Mouse (Mus musculus) stomach, embryonic 16.5 days (tissue): ENCODE data around the gene Ice1. TPM values are rescaled to one million over a fixed set of nuclear protein-coding genes. Genes with fewer than 3 reads are reported as not detected.

Experiments
- ATAC-seq: fragments of 200-750 bp; cut with Nextera tagmentation; 2 replicates; pipeline ENCODE4 v1.8.0; 2017; ENCODE audit warnings: moderate number of reproducible peaks, moderate TSS enrichment; ENCODE audit not compliant: insufficient read depth, low FRiP score
- H3K27ac ChIP-seq: fragments of 300-500 bp; sonication (generic); 2 replicates; pipeline ENCODE4 v1.5.1; 2014; ENCODE audit warnings: low read length
- H3K27me3 ChIP-seq: fragments of 300-500 bp; sonication (generic); 2 replicates; pipeline ENCODE4 v1.6.1; 2014; ENCODE audit warnings: low read length, control low read depth, mixed read lengths; ENCODE audit not compliant: control insufficient read depth, insufficient read depth
- H3K36me3 ChIP-seq: fragments of 300-500 bp; sonication (generic); 2 replicates; pipeline ENCODE4 v1.6.1; 2014; ENCODE audit warnings: low read length; ENCODE audit not compliant: control insufficient read depth, insufficient read depth
- H3K4me1 ChIP-seq: fragments of 300-500 bp; sonication (generic); 2 replicates; pipeline ENCODE4 v1.6.1; 2014; ENCODE audit warnings: low read length, control low read depth, mixed read lengths; ENCODE audit not compliant: control insufficient read depth, insufficient read depth
- H3K4me2 ChIP-seq: fragments of 300-500 bp; sonication (generic); 2 replicates; pipeline ENCODE4 v1.6.1; 2014; ENCODE audit warnings: low read depth, low read length, mixed read lengths
- H3K4me3 ChIP-seq: fragments of 300-500 bp; sonication (generic); replicated peaks from 2 replicates; pipeline ENCODE4 v1.5.1; 2014; ENCODE audit warnings: mild to moderate bottlenecking, low read length
- H3K9ac ChIP-seq: fragments of 300-500 bp; sonication (generic); 2 replicates; pipeline ENCODE4 v1.6.1; 2014; ENCODE audit warnings: low read length
- H3K9me3 ChIP-seq: fragments of 300-500 bp; sonication (generic); replicated peaks from 2 replicates; pipeline ENCODE4 v1.6.1; 2016; ENCODE audit warnings: low read length, control low read depth; ENCODE audit not compliant: control insufficient read depth
- WGBS: fragments of 180-500 bp; shearing (Covaris S2); extraction: QIAGEN DNeasy Blood & Tissue Kit; methylation state at CpG from one replicate; pipeline ENCODE4 v1.1.7; 2014; 5-methylcytosine and 5-hydroxymethylcytosine counted together
- polyA plus RNA-seq: library from polyadenylated mRNA; unstranded; fragments of >200 nt; fragmentation: Nextera tagmentation; extraction: Ambion mirVana; gene quantifications from 2 replicates; pipeline ENCODE4 v1.2.1, GENCODE M21; 2015

Ice1 gene
- polyA plus RNA-seq, 1 experiment from 2014 or later: 15.8 TPM

DNA sequence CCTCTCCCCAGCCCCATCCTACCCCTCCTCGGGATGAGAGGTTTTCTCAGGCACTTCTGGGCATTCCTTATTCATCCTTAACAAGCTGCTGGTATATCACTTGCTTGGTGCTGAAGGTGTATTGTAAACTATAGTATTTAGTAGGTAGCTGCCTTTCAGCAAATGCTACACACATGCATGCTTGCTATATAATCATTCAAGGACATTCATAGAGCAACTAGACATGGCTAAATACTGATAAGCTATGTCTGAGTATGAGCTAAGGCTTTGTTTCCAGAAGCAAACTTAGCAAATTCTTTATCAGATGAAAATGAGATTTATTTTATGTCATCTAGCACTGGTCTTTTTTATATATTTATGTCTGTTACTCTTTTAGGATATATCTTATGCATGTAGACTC, 11.8 kb downstream of the Ice1 start:
- Histone ChIP-seq H3K4me1 (no peaks in the 10 kb centered on the region), H3K4me2 (no peak overlapping the region), H3K4me3 (no peak overlapping the region), H3K9me3 (no peaks in the 10 kb centered on the region), H3K36me3 (no peaks in the 10 kb centered on the region), H3K9ac (no peak overlapping the region), H3K27me3 (no peaks in the 10 kb centered on the region), H3K27ac (no peak overlapping the region)
- 79% methylated on average over 1 of the region's 1 CpGs for WGBS
- ATAC-seq: no peak

DNA sequence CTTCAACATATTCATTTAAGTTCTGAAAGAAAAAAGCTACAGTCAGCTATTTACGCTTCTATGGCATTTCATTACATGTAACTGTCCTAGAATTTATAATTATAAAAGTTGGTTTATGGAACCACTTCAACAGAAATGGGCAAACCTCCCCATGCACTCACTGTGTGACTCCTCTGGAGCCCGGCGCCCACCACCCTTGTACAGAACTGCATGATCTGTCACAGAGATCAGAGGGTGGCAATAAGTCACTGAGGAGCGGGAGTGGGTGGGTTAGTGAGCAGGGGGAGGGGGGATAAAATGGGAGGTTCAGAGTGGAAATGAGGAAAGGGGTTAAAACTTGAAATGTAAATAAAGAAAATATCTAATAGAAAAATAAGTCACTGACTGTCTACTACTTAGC, 13.0 kb downstream of the Ice1 start:
- Histone ChIP-seq H3K9me3 (no peaks in the 10 kb centered on the region), H3K4me1 (no peaks in the 10 kb centered on the region), H3K27ac (no peak overlapping the region), H3K9ac (no peak overlapping the region), H3K27me3 (no peaks in the 10 kb centered on the region), H3K4me2 (no peak overlapping the region), H3K4me3 (no peak overlapping the region), H3K36me3 (no peaks in the 10 kb centered on the region)
- WGBS: 82% methylated on average over 4 of the region's 4 CpGs
- no peak for ATAC-seq

DNA sequence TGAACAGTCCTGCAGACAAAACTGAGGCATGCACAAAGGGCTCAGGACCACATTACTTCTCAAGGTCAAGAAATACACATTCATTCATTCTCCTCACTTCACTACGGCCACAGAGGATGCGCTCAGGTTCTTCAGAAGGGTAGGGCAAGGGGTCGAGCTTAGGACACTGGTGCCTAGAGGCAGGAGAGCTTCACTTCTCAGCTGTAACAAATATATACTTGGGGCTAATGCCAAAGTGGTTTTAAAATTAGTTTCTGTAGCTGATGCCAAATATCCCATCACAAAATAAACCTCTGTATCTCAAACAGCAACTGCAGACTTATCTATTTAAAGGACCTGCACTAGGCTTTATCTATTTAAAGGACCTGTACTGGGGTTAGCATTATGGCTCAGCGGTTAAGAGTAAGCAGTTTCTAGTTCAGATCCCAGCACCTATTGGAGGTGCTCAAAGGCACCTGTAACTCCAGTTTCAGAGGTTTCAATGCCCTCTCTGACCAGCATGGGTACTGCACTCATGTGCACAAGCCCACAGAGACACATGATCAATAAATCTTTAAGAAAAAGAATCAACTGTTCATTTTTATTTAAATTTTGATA, 14.9 kb downstream of the Ice1 start:
- 92% methylated on average over 4 of the region's 4 CpGs for WGBS
- Histone ChIP-seq H3K4me3 (no peak overlapping the region), H3K27ac (no peak overlapping the region), H3K4me1 (no peaks in the 10 kb centered on the region), H3K9ac (no peak overlapping the region), H3K27me3 (no peaks in the 10 kb centered on the region), H3K4me2 (no peak overlapping the region), H3K9me3 (no peaks in the 10 kb centered on the region), H3K36me3 (0 out of 2 replicates have a peak, but pooled peaks cover 3% of the 10 kb centered on the region)
- no peak for ATAC-seq

DNA sequence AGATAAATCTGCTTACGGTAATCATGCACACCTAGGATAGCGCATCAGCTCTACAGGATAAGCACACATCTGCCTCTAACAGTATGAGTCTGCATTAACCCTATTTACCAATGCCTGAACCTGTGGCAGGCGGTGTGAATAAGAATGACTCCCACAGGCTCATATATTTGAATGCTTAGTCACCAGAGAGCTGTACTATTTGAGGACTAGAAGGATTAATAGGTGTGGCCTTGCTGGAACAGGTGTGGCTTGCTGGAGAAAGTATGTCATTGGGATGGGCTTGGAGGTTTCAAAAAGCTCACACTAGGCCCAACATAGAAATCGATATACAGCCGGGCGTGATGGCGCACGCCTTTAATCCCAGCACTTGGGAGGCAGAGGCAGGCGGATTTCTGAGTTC, 15.9 kb downstream of the Ice1 start:
- Histone ChIP-seq H3K4me3 (no peak overlapping the region), H3K9ac (no peak overlapping the region), H3K36me3 (0 out of 2 replicates have a peak, but pooled peaks cover 3% of the 10 kb centered on the region), H3K27me3 (no peaks in the 10 kb centered on the region), H3K4me2 (no peak overlapping the region), H3K4me1 (no peaks in the 10 kb centered on the region), H3K9me3 (no peaks in the 10 kb centered on the region), H3K27ac (no peak overlapping the region)
- ATAC-seq: no peak
- WGBS: 92% methylated on average over 9 of the region's 9 CpGs

DNA sequence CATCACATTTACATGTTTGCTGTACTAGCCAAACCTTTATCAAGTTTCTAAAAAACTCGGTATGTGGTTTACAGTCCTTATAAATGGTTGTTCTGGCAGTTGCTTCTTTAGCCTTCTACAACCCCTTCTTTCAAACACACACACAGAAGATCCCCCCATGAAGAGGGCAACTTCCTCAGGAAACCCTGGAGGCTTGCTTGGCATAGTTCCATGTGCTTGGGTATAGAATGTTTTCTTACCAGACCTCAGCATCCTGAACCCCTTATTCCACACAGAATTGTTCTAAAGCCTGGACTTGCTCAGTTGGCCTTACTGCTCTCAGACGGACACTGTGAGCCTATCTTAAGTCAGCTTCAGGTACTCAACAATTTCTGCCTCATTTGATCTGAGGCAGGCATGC, 24.6 kb downstream of the Ice1 start:
- H3K36me3 ChIP-seq: peaks cover 14% of the 10 kb centered on the region
- no peak for ATAC-seq
- no peaks in the 10 kb centered on the region for H3K9me3 ChIP-seq
- no peaks in the 10 kb centered on the region for H3K4me1 ChIP-seq
- no peak overlapping the region for H3K9ac ChIP-seq
- no peak overlapping the region for H3K27ac ChIP-seq
- H3K4me2 ChIP-seq: no peak overlapping the region
- H3K4me3 ChIP-seq: no peak overlapping the region
- 83% methylated on average over 2 of the region's 2 CpGs for WGBS
- H3K27me3 ChIP-seq: no peaks in the 10 kb centered on the region

DNA sequence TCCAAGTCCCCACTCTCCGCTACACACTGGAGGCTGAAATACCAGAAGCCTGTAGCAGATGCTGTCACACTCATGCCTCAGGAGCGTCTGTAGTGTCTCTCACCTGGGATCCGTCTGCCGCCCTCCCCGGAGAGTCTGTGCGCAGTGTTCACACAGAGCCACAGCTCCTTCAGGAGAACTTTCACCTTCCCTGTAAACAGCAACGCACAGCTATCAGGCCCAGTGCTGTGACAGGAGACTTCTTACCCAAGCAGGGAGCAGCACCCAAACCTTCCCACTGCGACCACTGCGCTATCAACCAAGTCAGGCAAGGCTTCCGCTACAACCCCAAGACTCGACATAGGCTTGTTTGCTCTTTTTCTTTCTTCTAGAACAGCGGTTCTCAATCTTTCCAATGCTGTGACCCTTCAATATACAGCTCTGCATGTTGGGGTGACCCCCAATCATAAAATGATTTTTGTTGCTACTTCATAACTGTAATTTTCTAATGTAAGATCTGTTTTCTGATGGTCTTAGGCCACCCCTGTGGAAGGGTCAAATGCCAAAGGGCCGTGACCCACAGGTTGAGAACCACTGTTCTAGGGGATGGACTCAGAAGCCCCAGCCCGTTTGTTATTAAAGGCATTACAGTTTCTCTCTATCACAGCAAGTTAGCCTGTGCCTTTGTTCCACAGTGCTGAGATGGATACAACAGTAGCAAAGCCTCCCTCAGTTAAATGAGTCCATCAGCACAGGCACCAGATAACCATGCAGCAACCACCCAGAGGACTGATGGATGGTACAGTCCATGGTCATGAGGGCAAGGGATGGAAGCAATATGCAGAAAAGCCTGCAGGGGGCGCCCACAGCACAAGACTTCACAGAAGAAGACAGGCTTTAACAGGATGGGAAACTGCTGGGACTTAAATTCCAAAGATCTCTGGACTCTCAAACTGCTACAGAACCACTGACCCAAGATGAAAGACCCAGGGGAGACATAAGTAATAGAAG, 26.7 kb downstream of the Ice1 start:
- ATAC-seq: no peak
- peaks cover 10% of the 10 kb centered on the region for H3K36me3 ChIP-seq
- no peaks in the 10 kb centered on the region for H3K4me1 ChIP-seq
- no peak overlapping the region for H3K9ac ChIP-seq
- no peak overlapping the region for H3K4me2 ChIP-seq
- 86% methylated on average over 15 of the region's 15 CpGs for WGBS
- H3K27ac ChIP-seq: no peak overlapping the region
- no peaks in the 10 kb centered on the region for H3K9me3 ChIP-seq
- H3K27me3 ChIP-seq: no peaks in the 10 kb centered on the region
- no peak overlapping the region for H3K4me3 ChIP-seq

DNA sequence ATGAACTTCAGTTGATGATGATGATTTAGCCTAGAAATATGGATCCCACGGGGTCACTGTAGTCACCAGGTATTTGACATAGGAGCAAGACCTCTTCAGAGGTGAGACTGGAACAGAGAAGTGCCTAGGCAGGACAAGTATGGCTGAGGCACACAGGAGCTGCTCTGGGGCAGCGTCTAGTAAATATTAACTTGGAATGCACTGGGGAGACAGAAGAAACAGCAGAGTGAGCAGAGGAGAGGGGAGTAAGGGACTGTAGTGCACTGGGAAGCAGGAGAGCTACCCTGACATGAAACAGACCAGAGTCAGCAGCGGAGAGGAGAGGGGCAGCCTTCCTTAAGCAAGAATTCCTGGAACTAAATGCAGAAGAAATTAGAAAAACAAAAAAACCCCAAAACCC, 27.8 kb downstream of the Ice1 start:
- Histone ChIP-seq H3K9ac (no peak overlapping the region), H3K36me3 (peaks cover 7% of the 10 kb centered on the region), H3K4me1 (no peaks in the 10 kb centered on the region), H3K9me3 (no peaks in the 10 kb centered on the region), H3K27ac (no peak overlapping the region), H3K4me2 (no peak overlapping the region), H3K27me3 (no peaks in the 10 kb centered on the region), H3K4me3 (no peak overlapping the region)
- no peak for ATAC-seq
- WGBS: 86% methylated on average over 3 of the region's 3 CpGs

DNA sequence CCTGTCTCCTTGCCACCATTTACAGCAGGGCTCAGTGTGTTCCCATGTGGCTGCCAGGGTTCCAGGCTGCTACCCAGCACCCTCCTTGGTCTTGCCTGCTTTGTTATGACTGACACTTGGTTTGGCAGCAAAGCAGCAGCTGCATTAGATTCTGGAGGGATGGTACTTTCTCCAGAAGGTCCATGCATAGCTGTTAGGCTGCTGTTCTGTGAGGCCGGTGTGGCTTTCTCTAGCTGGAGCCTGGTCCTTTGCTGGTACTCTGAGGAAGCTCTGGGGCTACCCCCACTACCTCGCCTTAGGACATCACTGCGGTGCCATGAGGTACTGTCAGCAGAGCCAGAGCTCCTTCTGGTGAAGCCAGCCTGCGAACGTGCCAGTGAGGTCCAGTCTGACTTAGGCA, 32.1 kb downstream of the Ice1 start:
- no peak for ATAC-seq
- no peaks in the 10 kb centered on the region for H3K9me3 ChIP-seq
- no peaks in the 10 kb centered on the region for H3K27me3 ChIP-seq
- peaks cover 20% of the 10 kb centered on the region for H3K36me3 ChIP-seq
- no peak overlapping the region for H3K27ac ChIP-seq
- no peak overlapping the region for H3K4me3 ChIP-seq
- WGBS: 97% methylated on average over 5 of the region's 5 CpGs
- H3K4me1 ChIP-seq: no peaks in the 10 kb centered on the region
- no peak overlapping the region for H3K4me2 ChIP-seq
- no peak overlapping the region for H3K9ac ChIP-seq

DNA sequence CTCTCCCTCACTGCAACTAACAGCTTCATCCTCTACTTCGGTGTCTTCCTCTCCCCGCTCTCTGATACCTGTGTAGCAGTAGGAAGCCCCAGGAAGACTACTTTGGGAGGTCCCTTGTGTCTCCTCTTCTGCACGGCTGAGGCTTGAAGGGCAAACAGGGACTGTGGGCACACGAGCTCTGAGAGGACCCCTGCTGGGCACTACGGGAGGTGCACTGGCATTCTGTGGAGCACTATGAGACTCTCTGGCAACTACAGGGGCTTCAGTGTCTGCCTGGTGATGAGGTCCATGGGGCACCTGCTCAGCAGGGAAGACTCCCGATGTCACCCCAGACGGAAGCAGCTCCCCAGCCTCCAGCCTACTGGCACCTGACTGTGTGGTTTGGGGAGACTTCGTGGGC, 32.7 kb downstream of the Ice1 start:
- no peaks in the 10 kb centered on the region for H3K4me1 ChIP-seq
- no peak overlapping the region for H3K27ac ChIP-seq
- H3K36me3 ChIP-seq: peaks cover 24% of the 10 kb centered on the region
- H3K4me3 ChIP-seq: no peak overlapping the region
- H3K9me3 ChIP-seq: no peaks in the 10 kb centered on the region
- H3K27me3 ChIP-seq: no peaks in the 10 kb centered on the region
- no peak for ATAC-seq
- no peak overlapping the region for H3K9ac ChIP-seq
- WGBS: 87% methylated on average over 8 of the region's 8 CpGs
- H3K4me2 ChIP-seq: no peak overlapping the region
